Mouse (Mus musculus): Measurements from ENCODE around the gene Nlrx1. TPM values are rescaled to one million over a fixed set of nuclear protein-coding genes. Genes with fewer than 3 reads are reported as not detected.

Gene Nlrx1
- total RNA-seq, 1 experiment = 1.1 TPM

DNA sequence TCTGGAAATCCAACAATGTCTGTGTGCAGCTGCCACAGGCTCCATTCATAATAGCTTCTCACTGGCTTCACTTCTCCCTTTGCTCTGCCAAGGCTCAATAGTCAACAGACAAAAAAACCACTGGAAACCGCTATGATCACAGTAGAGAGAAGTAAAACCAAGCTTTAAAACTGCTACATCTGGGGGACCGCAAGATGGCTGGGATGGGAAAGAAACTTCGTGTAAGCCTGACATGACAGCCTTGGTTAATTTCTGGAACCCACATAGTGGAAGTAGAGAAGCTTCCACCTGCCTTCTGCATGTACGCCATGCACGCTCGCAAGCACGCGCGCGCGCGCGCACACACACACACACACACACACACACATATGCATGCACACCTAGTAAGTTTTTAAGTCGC lies 54.9 kb downstream of the Nlrx1 start:
- in situ Hi-C loops (cut with MboI; ENCODE audit: low sequenced_read_pairs in 2 of 2, unreplicated experiment in 2 of 2) = no loop called here
- no peak overlapping the region for H3K4me3 ChIP-seq (ENCODE audit: insufficient read depth in 1 of 2, low read depth in 1 of 2, low read length in 2 of 2, poor library complexity in 1 of 2, severe bottlenecking in 1 of 2)

GRCm38 (mm10) chr9:44212406-44212805 lies 56.0 kb downstream of the Nlrx1 start:
- Histone ChIP-seq H3K4me3 (ENCODE audit: insufficient read depth in 1 of 2, low read depth in 1 of 2, low read length in 2 of 2, poor library complexity in 1 of 2, severe bottlenecking in 1 of 2) (no peak overlapping the region), H3K27ac (ENCODE audit: insufficient read depth, low read depth, low read length, poor library complexity, severe bottlenecking) (no peak overlapping the region), H3K9me3 (ENCODE audit: control insufficient read depth, insufficient read depth, low read depth, low read length) (no peaks in the 10 kb centered on the region), H3K4me1 (ENCODE audit: control insufficient read depth in 2 of 2, insufficient read depth in 2 of 2, low read length in 2 of 2, poor library complexity in 1 of 2) (no peaks in the 10 kb centered on the region), H3K9ac (ENCODE audit: insufficient read depth, low read depth, low read length, poor library complexity, severe bottlenecking) (no peak overlapping the region), H3K36me3 (ENCODE audit: control insufficient read depth, insufficient read depth, low read length, poor library complexity, severe bottlenecking) (no peaks in the 10 kb centered on the region)
- TF ChIP-seq ZC3H11A (IDR thresholded peaks at IDR 0.05; ENCODE audit: borderline replicate concordance, low read depth, low read length) (no peak), ZNF384 (IDR thresholded peaks at IDR 0.05; ENCODE audit: low read depth, low read length) (no peak), CHD2 (IDR thresholded peaks at IDR 0.05; ENCODE audit: low read depth, low read length) (no peak), MAFK (IDR thresholded peaks at IDR 0.05; ENCODE audit: insufficient read depth, low read depth, low read length) (no peak), HCFC1 (IDR thresholded peaks at IDR 0.05; ENCODE audit: borderline replicate concordance, insufficient read depth, low read length) (no peak)
- in situ Hi-C loops (cut with MboI; ENCODE audit: low sequenced_read_pairs in 2 of 2, unreplicated experiment in 2 of 2) = no loop called here
- no peak for DNase-seq (ENCODE audit: low read depth, low spot score)

More for the DNA sequence above, 54.9 kb downstream of the Nlrx1 start:
- Histone ChIP-seq H3K4me1 (ENCODE audit: control insufficient read depth in 2 of 2, insufficient read depth in 2 of 2, low read length in 2 of 2, poor library complexity in 1 of 2) (no peaks in the 10 kb centered on the region), H3K27ac (ENCODE audit: insufficient read depth, low read depth, low read length, poor library complexity, severe bottlenecking) (no peak overlapping the region), H3K9ac (ENCODE audit: insufficient read depth, low read depth, low read length, poor library complexity, severe bottlenecking) (no peak overlapping the region), H3K36me3 (ENCODE audit: control insufficient read depth, insufficient read depth, low read length, poor library complexity, severe bottlenecking) (no peaks in the 10 kb centered on the region), H3K9me3 (ENCODE audit: control insufficient read depth, insufficient read depth, low read depth, low read length) (no peaks in the 10 kb centered on the region)
- no peak for DNase-seq (ENCODE audit: low read depth, low spot score)
- no peak for TF ChIP-seq MAFK (IDR thresholded peaks at IDR 0.05; ENCODE audit: insufficient read depth, low read depth, low read length)
- TF ChIP-seq ZC3H11A (IDR thresholded peaks at IDR 0.05; ENCODE audit: borderline replicate concordance, low read depth, low read length) = no peak
- TF ChIP-seq CHD2 (IDR thresholded peaks at IDR 0.05; ENCODE audit: low read depth, low read length) = no peak
- no peak for TF ChIP-seq HCFC1 (IDR thresholded peaks at IDR 0.05; ENCODE audit: borderline replicate concordance, insufficient read depth, low read length)
- no peak for TF ChIP-seq ZNF384 (IDR thresholded peaks at IDR 0.05; ENCODE audit: low read depth, low read length)

DNA sequence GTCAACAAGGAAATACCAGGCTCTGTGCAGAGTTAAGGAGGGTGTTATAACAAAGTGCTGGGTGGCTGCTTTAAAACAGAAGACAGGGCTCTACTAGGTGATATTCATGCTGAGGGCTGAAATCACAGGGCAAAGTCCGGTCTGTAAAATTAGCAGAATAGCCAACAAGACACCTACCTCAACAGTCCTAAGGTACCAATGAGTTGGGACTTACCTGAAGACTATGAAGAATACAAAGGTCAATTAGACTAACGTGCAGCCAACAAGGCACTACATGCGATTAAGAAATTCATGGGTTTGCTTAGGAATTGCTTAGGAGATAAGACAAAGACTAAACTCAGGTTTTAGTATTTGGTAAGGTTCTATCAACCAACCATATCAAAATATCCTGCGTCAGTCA lies 59.0 kb downstream of the Nlrx1 start:
- H3K27ac ChIP-seq (ENCODE audit: insufficient read depth, low read depth, low read length, poor library complexity, severe bottlenecking) = no peak overlapping the region
- H3K9ac ChIP-seq (ENCODE audit: insufficient read depth, low read depth, low read length, poor library complexity, severe bottlenecking) = no peak overlapping the region
- no peaks in the 10 kb centered on the region for H3K36me3 ChIP-seq (ENCODE audit: control insufficient read depth, insufficient read depth, low read length, poor library complexity, severe bottlenecking)
- DNase-seq (ENCODE audit: low read depth, low spot score) = no peak
- H3K9me3 ChIP-seq (ENCODE audit: control insufficient read depth, insufficient read depth, low read depth, low read length) = no peaks in the 10 kb centered on the region
- H3K4me3 ChIP-seq (ENCODE audit: insufficient read depth in 1 of 2, low read depth in 1 of 2, low read length in 2 of 2, poor library complexity in 1 of 2, severe bottlenecking in 1 of 2) = no peak overlapping the region
- in situ Hi-C loops (cut with MboI; ENCODE audit: low sequenced_read_pairs in 2 of 2, unreplicated experiment in 2 of 2) = no loop called here
- TF ChIP-seq HCFC1 (IDR thresholded peaks at IDR 0.05; ENCODE audit: borderline replicate concordance, insufficient read depth, low read length) = no peak
- TF ChIP-seq ZC3H11A (IDR thresholded peaks at IDR 0.05; ENCODE audit: borderline replicate concordance, low read depth, low read length) = no peak
- no peak for TF ChIP-seq MAFK (IDR thresholded peaks at IDR 0.05; ENCODE audit: insufficient read depth, low read depth, low read length)
- no peak for TF ChIP-seq ZNF384 (IDR thresholded peaks at IDR 0.05; ENCODE audit: low read depth, low read length)
- H3K4me1 ChIP-seq (ENCODE audit: control insufficient read depth in 2 of 2, insufficient read depth in 2 of 2, low read length in 2 of 2, poor library complexity in 1 of 2) = no peaks in the 10 kb centered on the region

DNA sequence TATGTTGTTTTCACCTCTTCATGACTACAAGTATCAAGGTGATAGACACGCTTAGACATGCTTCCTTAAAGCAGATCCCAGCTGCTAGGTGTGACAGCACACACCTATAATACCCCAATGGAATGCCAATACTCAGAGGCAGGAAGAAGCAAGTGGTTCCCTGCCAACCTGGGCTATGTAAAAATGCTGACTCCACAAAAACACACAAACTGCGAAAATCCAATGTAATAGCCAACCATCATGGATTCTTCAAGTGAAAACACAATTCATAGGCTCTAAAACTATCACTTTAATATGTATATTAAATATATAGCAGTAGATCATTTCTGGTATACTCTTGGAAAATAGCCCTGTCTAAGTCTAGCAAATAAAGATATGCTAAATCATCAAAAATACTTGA lies 60.6 kb downstream of the Nlrx1 start:
- Histone ChIP-seq H3K4me3 (ENCODE audit: insufficient read depth in 1 of 2, low read depth in 1 of 2, low read length in 2 of 2, poor library complexity in 1 of 2, severe bottlenecking in 1 of 2) (no peak overlapping the region), H3K27ac (ENCODE audit: insufficient read depth, low read depth, low read length, poor library complexity, severe bottlenecking) (no peak overlapping the region), H3K9ac (ENCODE audit: insufficient read depth, low read depth, low read length, poor library complexity, severe bottlenecking) (no peak overlapping the region), H3K4me1 (ENCODE audit: control insufficient read depth in 2 of 2, insufficient read depth in 2 of 2, low read length in 2 of 2, poor library complexity in 1 of 2) (no peaks in the 10 kb centered on the region), H3K9me3 (ENCODE audit: control insufficient read depth, insufficient read depth, low read depth, low read length) (no peaks in the 10 kb centered on the region), H3K36me3 (ENCODE audit: control insufficient read depth, insufficient read depth, low read length, poor library complexity, severe bottlenecking) (no peaks in the 10 kb centered on the region)
- no peak for TF ChIP-seq CHD2 (IDR thresholded peaks at IDR 0.05; ENCODE audit: low read depth, low read length)
- no peak for TF ChIP-seq ZC3H11A (IDR thresholded peaks at IDR 0.05; ENCODE audit: borderline replicate concordance, low read depth, low read length)
- TF ChIP-seq MAFK (IDR thresholded peaks at IDR 0.05; ENCODE audit: insufficient read depth, low read depth, low read length) = peak; percentile 67
- no peak for TF ChIP-seq ZNF384 (IDR thresholded peaks at IDR 0.05; ENCODE audit: low read depth, low read length)
- in situ Hi-C loops (cut with MboI; ENCODE audit: low sequenced_read_pairs in 2 of 2, unreplicated experiment in 2 of 2) = no loop called here
- no peak for DNase-seq (ENCODE audit: low read depth, low spot score)

Other genes starting within 250 kb of the Nlrx1 start
- 10.2 and 15.8 TPM in 2 replicates for gene Thy1, start 225.2 kb downstream of the Nlrx1 start, total RNA-seq (2012; rRNA removed)
- gene Usp2, start 201.6 kb downstream of the Nlrx1 start, total RNA-seq (2012; rRNA removed) = 3.9 and 4.0 TPM in 2 replicates
- 0.09 and 0.11 TPM in 2 replicates for gene Mfrp, start 166.9 kb downstream of the Nlrx1 start, total RNA-seq (2012; rRNA removed)
- gene C1qtnf5, start 161.4 kb downstream of the Nlrx1 start, total RNA-seq (2012; rRNA removed) = 0.79 and 1.6 TPM in 2 replicates
- 0.18 and 0.26 TPM in 2 replicates for gene Gm49380, start 155.1 kb downstream of the Nlrx1 start, total RNA-seq (2012; rRNA removed)
- gene Rnf26, start 155.1 kb downstream of the Nlrx1 start, total RNA-seq (2012; rRNA removed) = 19.9 and 23.1 TPM in 2 replicates
- gene Mcam, start 134.1 kb downstream of the Nlrx1 start, total RNA-seq (2012; rRNA removed) = 53.1 and 108 TPM in 2 replicates
- 17.3 and 20.0 TPM in 2 replicates for gene Cbl, start 34.5 kb downstream of the Nlrx1 start, total RNA-seq (2012; rRNA removed)
- gene Ccdc153, start 27.9 kb downstream of the Nlrx1 start, total RNA-seq (2012; rRNA removed) = not detected in 2 replicates
- 0.32 and 1.1 TPM in 2 replicates for gene Pdzd3, start 17.1 kb downstream of the Nlrx1 start, total RNA-seq (2012; rRNA removed)
- gene Abcg4, start 20.0 kb upstream of the Nlrx1 start, total RNA-seq (2012; rRNA removed) = 0.45 and 0.53 TPM in 2 replicates
- gene Hinfp, start 37.1 kb upstream of the Nlrx1 start, total RNA-seq (2012; rRNA removed) = 29.1 and 38.3 TPM in 2 replicates
- 9.0 and 13.9 TPM in 2 replicates for gene C2cd2l, start 51.7 kb upstream of the Nlrx1 start, total RNA-seq (2012; rRNA removed)
- 16.3 and 17.9 TPM in 2 replicates for gene Dpagt1, start 57.4 kb upstream of the Nlrx1 start, total RNA-seq (2012; rRNA removed)
- 967 and 1,137 TPM in 2 replicates for gene H2afx, start 66.1 kb upstream of the Nlrx1 start, total RNA-seq (2012; rRNA removed)
- 69.9 and 71.3 TPM in 2 replicates for gene Hmbs, start 75.6 kb upstream of the Nlrx1 start, total RNA-seq (2012; rRNA removed)
- gene Vps11, start 93.1 kb upstream of the Nlrx1 start, total RNA-seq (2012; rRNA removed) = 35.0 and 35.8 TPM in 2 replicates
- 246 and 320 TPM in 2 replicates for gene Hyou1, start 110.9 kb upstream of the Nlrx1 start, total RNA-seq (2012; rRNA removed)
- 9.8 and 10.0 TPM in 2 replicates for gene Slc37a4, start 128.3 kb upstream of the Nlrx1 start, total RNA-seq (2012; rRNA removed)
- 1,792 and 2,115 TPM in 2 replicates for gene Rps25, start 138.5 kb upstream of the Nlrx1 start, total RNA-seq (2012; rRNA removed)
- gene Trappc4, start 139.0 kb upstream of the Nlrx1 start, total RNA-seq (2012; rRNA removed) = 88.2 and 95.1 TPM in 2 replicates
- 38.3 and 57.0 TPM in 2 replicates for gene Ccdc84, start 150.0 kb upstream of the Nlrx1 start, total RNA-seq (2012; rRNA removed)
- gene Foxr1, start 172.5 kb upstream of the Nlrx1 start, total RNA-seq (2012; rRNA removed) = 0.79 and 1.9 TPM in 2 replicates
- 0.31 and 1.1 TPM in 2 replicates for gene Upk2, start 186.4 kb upstream of the Nlrx1 start, total RNA-seq (2012; rRNA removed)
- 4.9 and 6.7 TPM in 2 replicates for gene Bcl9l, start 214.2 kb upstream of the Nlrx1 start, total RNA-seq (2012; rRNA removed)